Mouse (Mus musculus): ENCODE measurements around the gene Nfib.
A peak's percentile ranks its signal among the peaks of the same experiment; 100 is the strongest.

The Nfib gene

DNA sequence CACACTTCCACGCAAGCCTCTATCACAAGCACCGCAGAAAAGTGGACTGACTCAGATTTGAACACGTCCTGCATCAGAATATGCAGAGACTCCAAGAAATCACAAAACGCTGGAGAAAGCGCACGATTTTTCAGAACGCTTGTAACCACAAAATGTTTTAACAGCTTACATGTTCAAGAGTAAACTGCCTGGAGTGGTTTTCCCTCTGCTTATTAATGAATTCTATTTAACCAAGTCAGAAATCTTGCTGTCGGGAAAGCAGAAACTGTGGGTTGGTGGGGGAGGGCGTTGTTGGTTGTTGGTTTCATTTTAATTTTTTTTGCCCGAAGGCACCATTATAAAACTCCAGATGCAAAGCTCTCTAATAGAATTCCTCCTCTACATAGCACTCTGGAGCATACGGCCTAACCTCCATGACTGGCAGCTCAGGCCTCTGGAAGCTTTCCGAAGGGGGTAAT is 82.4 kb downstream of the Nfib start:
- no peak for DNase-seq

GRCm38 (mm10) chr4:82622321-82622836 is 83.2 kb downstream of the Nfib start:
- DNase-seq = peak; percentile 48

DNA sequence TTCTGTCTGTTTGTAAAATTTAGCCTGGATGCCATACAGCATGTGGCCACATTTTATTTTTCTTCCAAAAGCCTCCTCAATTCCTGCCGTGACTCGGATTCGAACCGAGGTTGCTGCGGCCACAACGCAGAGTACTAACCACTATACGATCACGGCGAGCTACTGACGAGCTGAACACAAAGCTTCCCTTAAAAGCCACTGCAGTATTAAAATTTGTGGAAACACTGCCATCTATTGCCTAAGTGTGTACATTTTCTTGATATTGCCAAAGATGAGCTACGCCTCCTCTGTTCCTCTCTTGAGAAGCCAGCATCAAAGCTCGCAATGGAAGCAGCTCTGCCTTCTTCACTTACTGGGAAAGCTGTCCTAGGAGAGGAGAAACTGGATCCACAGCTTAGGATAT is 86.0 kb downstream of the Nfib start:
- no peak for DNase-seq

DNA sequence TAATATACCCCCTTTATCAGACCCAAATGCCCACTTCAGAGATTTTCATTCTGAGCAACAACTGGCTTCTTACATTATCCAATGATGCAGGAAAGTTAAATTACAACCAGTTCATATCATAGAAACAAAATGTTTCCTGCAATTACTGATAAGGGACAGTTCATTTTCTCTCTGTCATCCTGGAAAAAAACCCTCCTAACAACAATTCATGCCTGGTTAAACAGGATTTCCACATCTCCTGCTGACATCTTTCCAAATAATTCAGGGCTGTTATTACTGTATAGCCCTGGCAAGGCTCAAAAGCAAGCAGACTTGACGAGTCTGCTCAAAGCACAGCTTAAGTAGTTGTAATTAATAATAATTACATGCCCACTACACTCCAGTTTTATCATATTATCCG is 86.5 kb downstream of the Nfib start:
- DNase-seq = no peak

GRCm38 (mm10) chr4:82617257-82617656 is 88.3 kb downstream of the Nfib start:
- DNase-seq = no peak

GRCm38 (mm10) chr4:82615712-82616111 is 89.8 kb downstream of the Nfib start:
- no peak for DNase-seq

- DNase-seq = no peak
Observed at GRCm38 (mm10) chr4:82614466-82614805, 91.1 kb downstream of the Nfib start.

GRCm38 (mm10) chr4:82613606-82614465 is 91.7 kb downstream of the Nfib start:
- no peak for DNase-seq

- DNase-seq = no peak
Observed at GRCm38 (mm10) chr4:82609676-82610075, 95.9 kb downstream of the Nfib start.

GRCm38 (mm10) chr4:82608768-82609610 is 96.6 kb downstream of the Nfib start:
- no peak for DNase-seq

DNA sequence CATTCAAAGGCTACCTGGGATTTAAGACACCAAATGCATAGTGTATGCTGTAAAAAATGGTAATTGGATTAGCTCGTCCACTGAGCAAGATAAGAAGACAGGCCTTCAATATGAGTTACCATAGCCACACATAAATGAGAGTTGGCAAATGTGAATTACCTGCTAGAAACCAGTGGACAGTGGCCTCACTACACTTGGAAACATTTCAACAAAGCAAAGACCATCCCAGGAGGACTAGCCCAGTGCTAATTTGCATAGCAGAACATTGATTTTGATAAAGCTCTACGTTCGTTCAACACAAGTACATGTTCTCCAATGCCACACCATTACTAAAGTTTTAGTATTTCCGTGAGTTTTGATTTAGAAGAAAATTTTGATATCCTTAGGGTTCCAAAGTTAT is 98.3 kb downstream of the Nfib start:
- no peak for DNase-seq

DNA sequence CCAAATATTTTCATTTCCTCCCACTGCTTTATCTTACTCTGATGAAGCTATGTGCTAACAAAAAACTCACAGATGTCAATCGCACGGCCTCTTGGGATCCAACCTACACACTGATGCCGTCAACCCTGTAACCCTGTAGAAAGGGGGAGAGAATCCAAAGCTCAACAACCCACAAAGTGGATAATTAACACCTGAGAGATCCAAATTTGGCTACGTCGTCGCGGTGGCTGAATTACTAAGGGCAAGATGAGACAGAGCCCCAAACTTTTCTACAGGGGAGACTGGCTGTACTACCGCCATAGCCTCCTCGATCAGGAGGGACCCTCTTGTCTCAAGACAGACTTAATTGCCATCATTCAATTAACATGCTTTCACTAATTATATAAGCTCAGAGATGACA is 99.2 kb downstream of the Nfib start:
- no peak for DNase-seq

GRCm38 (mm10) chr4:82605034-82605784 is 100.3 kb downstream of the Nfib start:
- no peak for DNase-seq

- no peak for DNase-seq
Observed at GRCm38 (mm10) chr4:82604501-82604900, 101.0 kb downstream of the Nfib start.

DNA sequence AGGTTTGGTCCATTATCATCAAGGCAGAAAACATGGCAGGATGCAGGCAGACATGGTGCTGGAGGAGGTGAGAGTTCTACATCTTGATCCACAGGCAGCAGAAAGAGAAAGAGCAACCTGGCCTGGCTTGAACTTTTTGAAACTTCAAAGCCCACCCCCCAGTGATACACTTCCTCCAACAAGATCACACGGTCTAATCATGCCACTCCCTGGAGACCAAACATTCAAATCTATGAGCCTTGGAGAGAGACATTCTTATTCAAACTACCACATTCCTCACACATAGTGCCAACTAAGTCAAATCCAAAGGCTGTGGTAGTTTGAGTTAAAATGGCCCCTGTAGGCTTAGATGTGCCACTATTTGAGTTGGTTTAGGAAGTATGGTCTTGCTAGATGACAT is 104.9 kb downstream of the Nfib start:
- DNase-seq = no peak

GRCm38 (mm10) chr4:82598436-82598835 is 107.1 kb downstream of the Nfib start:
- DNase-seq = no peak

GRCm38 (mm10) chr4:82593681-82594666 is 111.6 kb downstream of the Nfib start:
- no peak for DNase-seq

- no peak for DNase-seq
Observed at GRCm38 (mm10) chr4:82592086-82593030, 113.2 kb downstream of the Nfib start.

DNA sequence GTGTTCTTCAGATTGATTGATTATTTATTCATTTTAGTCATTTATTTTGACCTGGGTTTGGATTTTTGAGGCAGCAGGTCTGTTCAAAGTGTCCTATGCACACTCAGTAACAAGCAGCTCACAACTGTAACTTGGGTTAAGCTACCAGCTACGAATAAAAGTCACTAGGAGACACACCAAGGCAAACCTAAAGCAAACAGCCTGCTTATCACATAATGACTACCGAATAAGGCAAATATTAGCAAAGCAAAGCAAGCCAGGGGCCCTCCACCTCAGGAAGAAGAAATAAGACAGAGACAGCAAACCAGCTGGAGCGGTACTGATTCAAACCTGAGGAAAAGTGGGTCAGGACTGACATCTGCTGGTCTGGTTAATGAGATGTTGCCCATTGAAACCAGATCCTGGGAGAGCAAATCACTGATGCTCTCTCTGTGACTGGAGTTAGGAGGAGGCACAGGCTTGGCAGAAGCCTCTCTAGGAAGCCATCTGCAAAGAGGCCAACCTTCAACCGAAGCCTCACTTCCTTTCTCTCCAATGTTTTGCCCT is 116.1 kb downstream of the Nfib start:
- peak; percentile 10 for DNase-seq

DNA sequence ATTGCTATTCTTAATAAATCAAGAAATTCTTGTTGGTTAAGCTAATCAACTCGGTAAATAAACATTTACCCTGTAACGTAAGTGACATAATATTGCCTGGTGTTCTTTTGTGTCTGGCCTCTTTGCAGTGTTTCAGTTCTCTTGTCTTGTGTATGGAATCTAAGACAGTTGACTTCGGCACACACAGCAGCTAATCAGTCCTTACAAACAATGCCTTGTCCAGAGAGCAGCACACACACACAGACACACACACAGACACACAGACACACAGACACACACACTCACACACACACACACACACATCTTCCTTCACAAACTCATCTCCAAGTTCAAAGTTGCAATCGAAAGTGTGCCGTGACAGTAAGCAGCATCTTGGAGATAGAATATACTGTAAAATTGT is 116.8 kb downstream of the Nfib start:
- DNase-seq = no peak

All from kidney, adult 11 months (tissue).